Mouse (Mus musculus) stomach, embryonic 14.5 days (tissue): ENCODE results near the gene Trim8. TPM values are rescaled to one million over a fixed set of nuclear protein-coding genes. Genes with fewer than 3 reads are reported as not detected.

Experiments used
- ATAC-seq: fragments of 200-750 bp; cut with Nextera tagmentation; 2 replicates; pipeline ENCODE4 v1.8.0; 2017; ENCODE audit warnings: low read depth, moderate TSS enrichment; ENCODE audit not compliant: insufficient number of reproducible peaks, insufficient read depth, low FRiP score
- H3K27ac ChIP-seq: fragments of 300-500 bp; sonication (generic); 2 replicates; pipeline ENCODE4 v1.5.1; 2014; ENCODE audit warnings: mild to moderate bottlenecking, low read length, moderate library complexity, mixed read lengths
- H3K27me3 ChIP-seq: fragments of 300-500 bp; sonication (generic); 2 replicates; pipeline ENCODE4 v1.6.1; 2014; ENCODE audit warnings: low read length, control low read depth, mixed read lengths; ENCODE audit not compliant: control insufficient read depth, insufficient read depth
- H3K36me3 ChIP-seq: fragments of 300-500 bp; sonication (generic); 2 replicates; pipeline ENCODE4 v1.6.1; 2014; ENCODE audit warnings: mild to moderate bottlenecking, control low read depth, low read length, moderate library complexity, mixed read lengths; ENCODE audit not compliant: control insufficient read depth, insufficient read depth
- H3K4me1 ChIP-seq: fragments of 300-500 bp; sonication (generic); 2 replicates; pipeline ENCODE4 v1.6.1; 2014; ENCODE audit warnings: low read length, control low read depth, mixed read lengths; ENCODE audit not compliant: control insufficient read depth, insufficient read depth
- H3K4me2 ChIP-seq: fragments of 300-500 bp; sonication (generic); replicated peaks from 2 replicates; pipeline ENCODE4 v1.6.1; 2014; ENCODE audit warnings: low read depth, low read length, control low read depth
- H3K4me3 ChIP-seq: fragments of 300-500 bp; sonication (generic); 2 replicates; pipeline ENCODE4 v1.5.1; 2014; ENCODE audit warnings: low read depth, low read length, control low read depth
- H3K9ac ChIP-seq: fragments of 300-500 bp; sonication (generic); replicated peaks from 2 replicates; pipeline ENCODE4 v1.6.1; 2014; ENCODE audit warnings: low read depth, mild to moderate bottlenecking, control low read depth, low read length, moderate library complexity, mixed read lengths
- H3K9me3 ChIP-seq: fragments of 300-500 bp; sonication (generic); 2 replicates; pipeline ENCODE4 v1.6.1; 2016; ENCODE audit warnings: low read depth, low read length, control low read depth; ENCODE audit not compliant: control insufficient read depth
- WGBS: fragments of 180-500 bp; shearing (Covaris S2); extraction: QIAGEN DNeasy Blood & Tissue Kit; methylation state at CpG from one replicate; pipeline ENCODE4 v1.1.7; 2014; 5-methylcytosine and 5-hydroxymethylcytosine counted together
- polyA plus RNA-seq: library from polyadenylated mRNA; unstranded; fragments of >200 nt; fragmentation: Nextera tagmentation; extraction: Ambion mirVana; gene quantifications from 2 replicates; pipeline ENCODE4 v1.2.1, GENCODE M21; 2014

The Trim8 gene
- polyA plus RNA-seq, 1 experiment from 2014 or later = 22.3 TPM

DNA sequence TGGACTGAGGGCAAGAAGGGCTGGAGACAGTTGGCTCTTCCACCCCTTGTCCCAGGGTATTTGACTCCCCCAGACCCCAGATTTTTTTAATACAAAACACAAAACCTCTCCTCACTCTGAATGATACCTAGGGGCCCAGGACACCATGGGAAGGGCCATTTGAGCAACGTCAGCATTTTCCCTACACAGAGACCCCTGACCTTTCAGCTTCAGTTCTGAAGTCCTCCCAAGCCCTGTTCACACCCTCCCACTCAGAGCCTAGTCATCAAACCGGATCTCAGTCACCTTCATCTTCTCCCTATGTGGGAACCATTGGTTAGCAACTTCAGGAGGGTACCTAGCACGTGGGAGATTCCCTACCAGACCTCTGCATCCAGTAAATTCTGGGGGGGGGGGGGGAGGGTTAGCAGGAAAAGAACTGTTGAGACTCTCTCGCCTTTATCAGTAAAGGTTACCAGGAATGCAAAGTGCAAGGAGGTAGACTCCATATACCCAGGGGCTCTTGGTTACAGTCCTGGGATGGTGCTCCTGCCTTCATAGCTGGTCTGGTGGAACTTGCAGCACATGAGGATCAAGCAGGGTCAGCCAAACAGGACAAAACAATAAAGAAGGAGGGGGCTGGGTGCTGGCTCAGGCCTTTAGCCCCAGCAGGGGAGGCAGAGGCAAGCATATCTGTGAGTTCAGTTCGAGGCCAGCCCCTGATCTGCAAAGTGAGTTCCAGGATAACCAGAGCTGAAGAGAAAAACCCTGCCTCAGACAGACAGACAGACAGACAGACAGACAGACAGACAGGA lies 17.5 kb downstream of the Trim8 start:
- Histone ChIP-seq H3K9ac (no peak overlapping the region; the same call in 1 of the 2 replicates), H3K9me3 (no peaks in the 10 kb centered on the region), H3K4me3 (0 out of 2 replicates have a peak overlapping the region, but pooled peaks have one; percentile 4), H3K4me1 (peaks cover 37% of the 10 kb centered on the region), H3K36me3 (peaks cover 21% of the 10 kb centered on the region), H3K4me2 (peak overlapping the region; percentile 46), H3K27me3 (no peaks in the 10 kb centered on the region), H3K27ac (peak overlapping the region; percentile 68)
- WGBS = 24% methylated on average over 5 of the region's 5 CpGs
- ATAC-seq = no peak

DNA sequence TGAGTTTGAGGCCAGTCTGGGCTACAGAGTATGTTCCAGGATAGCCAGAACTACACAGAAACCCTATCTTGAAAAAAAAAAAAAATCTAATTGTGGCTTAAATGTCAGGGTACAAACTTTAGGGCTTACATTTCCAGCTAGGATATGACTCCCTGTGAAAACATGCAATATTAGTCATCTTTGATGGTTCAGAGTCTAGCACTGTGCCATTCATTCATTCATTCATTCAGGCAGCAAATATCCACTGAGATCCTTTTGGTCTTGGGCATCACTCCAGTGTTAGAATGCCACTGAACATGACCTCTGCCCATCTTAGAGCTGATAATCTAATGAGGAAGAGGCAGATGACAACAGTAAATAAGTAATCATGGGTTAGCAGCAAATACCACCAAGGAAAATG lies 20.2 kb downstream of the Trim8 start:
- Histone ChIP-seq H3K9ac (no peak overlapping the region), H3K4me3 (no peak overlapping the region), H3K27me3 (no peaks in the 10 kb centered on the region), H3K27ac (no peak overlapping the region), H3K9me3 (no peaks in the 10 kb centered on the region), H3K36me3 (no peaks in the 10 kb centered on the region), H3K4me2 (no peak overlapping the region), H3K4me1 (peaks cover 50% of the 10 kb centered on the region)
- ATAC-seq = no peak

DNA sequence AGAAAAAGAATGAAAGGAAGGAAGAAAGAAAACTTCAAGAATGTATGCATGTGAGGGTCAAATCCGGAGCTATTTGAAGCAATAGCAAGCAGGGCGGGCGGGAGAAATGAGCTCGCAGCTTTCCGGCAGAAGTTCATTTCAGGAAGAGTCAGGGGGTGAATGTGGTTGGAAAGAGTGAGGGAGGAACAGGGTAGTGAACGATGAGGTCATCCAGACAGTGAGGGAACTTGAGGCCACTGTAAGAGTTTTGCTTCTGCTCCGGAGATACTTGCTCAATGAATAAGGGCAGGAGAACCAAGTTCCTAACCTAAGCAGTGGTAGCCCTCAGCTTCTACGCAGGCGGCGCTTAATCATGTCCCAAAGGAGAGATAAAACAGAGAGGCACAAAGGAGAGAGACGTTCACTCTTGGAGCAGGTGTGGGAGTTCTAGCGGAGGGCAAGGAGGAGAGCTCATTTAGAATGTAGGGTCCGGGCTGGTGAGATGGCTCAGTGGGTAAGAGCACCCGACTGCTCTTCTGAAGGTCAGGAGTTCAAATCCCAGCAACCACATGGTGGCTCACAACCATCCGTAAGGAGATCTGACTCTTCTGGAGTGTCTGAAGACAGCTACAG lies 21.0 kb downstream of the Trim8 start:
- no peak for ATAC-seq
- 22% methylated on average over 15 of the region's 15 CpGs for WGBS
- Histone ChIP-seq H3K9ac (no peak overlapping the region), H3K27ac (peak overlapping the region; percentile 86; the same call in 1 of the 2 replicates), H3K4me3 (no peak overlapping the region), H3K36me3 (no peaks in the 10 kb centered on the region), H3K27me3 (no peaks in the 10 kb centered on the region), H3K4me1 (peaks cover 48% of the 10 kb centered on the region), H3K4me2 (peak overlapping the region; percentile 45; the same call in 1 of the 2 replicates), H3K9me3 (no peaks in the 10 kb centered on the region)

DNA sequence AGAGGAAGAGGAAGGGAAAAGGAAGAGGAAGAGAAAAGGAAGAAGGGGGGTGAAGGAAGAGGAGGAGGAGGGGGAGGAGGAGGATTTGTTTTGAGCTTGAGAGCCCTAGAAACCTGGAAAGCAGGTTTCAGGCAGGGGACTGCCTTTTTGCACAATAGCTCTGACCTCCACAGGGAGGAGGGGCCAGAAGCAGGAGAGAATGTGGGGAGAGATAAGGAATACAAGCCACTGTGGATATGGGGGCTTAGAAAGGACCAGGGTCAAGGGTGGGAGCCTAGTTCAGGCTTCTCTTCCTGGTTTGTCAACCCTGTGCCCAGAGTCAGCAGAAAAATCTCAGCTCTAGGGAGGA lies 21.6 kb downstream of the Trim8 start:
- Histone ChIP-seq H3K9ac (no peak overlapping the region), H3K9me3 (no peaks in the 10 kb centered on the region), H3K27me3 (no peaks in the 10 kb centered on the region), H3K4me1 (peaks cover 42% of the 10 kb centered on the region), H3K4me2 (peak overlapping the region; percentile 45), H3K4me3 (no peak overlapping the region), H3K27ac (peak overlapping the region; percentile 86), H3K36me3 (no peaks in the 10 kb centered on the region)
- no peak for ATAC-seq

DNA sequence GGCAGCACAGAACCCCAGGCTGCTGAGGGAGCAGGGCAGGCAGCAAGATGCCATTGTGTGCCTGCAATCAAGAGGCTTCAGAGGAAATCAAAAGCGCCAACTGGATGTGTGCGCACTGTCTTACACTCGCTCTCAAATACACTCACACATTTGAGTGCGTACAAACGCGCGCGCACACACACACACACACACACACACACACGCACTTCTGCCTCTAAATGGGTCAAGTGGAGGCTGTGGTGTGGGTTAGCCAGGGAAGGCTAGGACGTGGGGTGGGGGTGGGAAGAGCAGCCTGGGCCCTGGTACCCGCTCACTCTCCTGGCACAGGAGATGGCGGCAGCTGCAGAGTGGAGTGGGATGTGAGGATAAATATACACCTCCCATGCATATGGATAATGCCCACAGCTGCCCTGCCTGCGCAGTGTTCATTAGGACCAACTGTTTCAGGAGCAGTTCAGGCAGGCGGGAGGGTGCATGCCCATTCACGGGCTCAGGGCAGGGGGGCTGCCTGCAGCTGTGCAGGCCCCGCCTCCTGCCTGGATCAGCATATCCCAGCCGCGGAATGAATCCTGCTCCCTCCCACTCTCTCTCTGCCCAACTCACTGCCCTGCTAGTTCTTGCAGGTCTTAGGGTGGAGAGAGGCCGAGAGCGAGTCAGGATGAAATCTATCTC lies 22.1 kb downstream of the Trim8 start:
- no peak overlapping the region for H3K4me3 ChIP-seq

DNA sequence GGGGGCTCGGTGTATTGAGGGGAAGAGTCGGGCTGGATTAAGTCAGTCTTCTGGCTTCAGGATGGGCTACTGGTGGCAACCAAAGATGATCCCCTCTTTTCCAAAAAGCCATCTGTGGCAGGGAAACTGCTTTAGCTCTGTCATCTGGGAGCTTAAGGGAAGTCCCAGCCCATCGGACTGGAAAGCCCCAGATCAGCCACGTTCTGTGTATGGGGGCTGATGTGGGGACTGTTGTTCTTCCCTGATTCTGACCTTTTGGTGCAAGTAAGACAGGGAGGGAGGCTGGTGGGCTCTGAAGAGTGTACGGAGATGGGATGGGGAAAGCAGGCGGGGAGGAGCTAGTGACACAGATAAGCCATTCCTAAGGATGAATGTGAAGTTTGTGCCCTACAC lies 22.6 kb downstream of the Trim8 start:
- no peak for ATAC-seq
- Histone ChIP-seq H3K4me1 (peaks cover 41% of the 10 kb centered on the region), H3K27me3 (no peaks in the 10 kb centered on the region), H3K4me3 (no peak overlapping the region), H3K36me3 (no peaks in the 10 kb centered on the region), H3K4me2 (peak overlapping the region; percentile 45), H3K9me3 (no peaks in the 10 kb centered on the region), H3K9ac (no peak overlapping the region; the same call in 1 of the 2 replicates), H3K27ac (peak overlapping the region; percentile 86)
- WGBS = 12% methylated on average over 6 of the region's 6 CpGs

More for the DNA sequence above, 22.1 kb downstream of the Trim8 start:
- Histone ChIP-seq H3K27ac (peak overlapping the region; percentile 86), H3K9me3 (no peaks in the 10 kb centered on the region), H3K9ac (0 out of 2 replicates have a peak overlapping the region, but pooled peaks have one; percentile 10), H3K4me1 (peaks cover 41% of the 10 kb centered on the region), H3K27me3 (no peaks in the 10 kb centered on the region), H3K4me2 (peak overlapping the region; percentile 45), H3K36me3 (no peaks in the 10 kb centered on the region)
- ATAC-seq = peak; percentile 79
- 12% methylated on average over 20 of the region's 20 CpGs for WGBS

DNA sequence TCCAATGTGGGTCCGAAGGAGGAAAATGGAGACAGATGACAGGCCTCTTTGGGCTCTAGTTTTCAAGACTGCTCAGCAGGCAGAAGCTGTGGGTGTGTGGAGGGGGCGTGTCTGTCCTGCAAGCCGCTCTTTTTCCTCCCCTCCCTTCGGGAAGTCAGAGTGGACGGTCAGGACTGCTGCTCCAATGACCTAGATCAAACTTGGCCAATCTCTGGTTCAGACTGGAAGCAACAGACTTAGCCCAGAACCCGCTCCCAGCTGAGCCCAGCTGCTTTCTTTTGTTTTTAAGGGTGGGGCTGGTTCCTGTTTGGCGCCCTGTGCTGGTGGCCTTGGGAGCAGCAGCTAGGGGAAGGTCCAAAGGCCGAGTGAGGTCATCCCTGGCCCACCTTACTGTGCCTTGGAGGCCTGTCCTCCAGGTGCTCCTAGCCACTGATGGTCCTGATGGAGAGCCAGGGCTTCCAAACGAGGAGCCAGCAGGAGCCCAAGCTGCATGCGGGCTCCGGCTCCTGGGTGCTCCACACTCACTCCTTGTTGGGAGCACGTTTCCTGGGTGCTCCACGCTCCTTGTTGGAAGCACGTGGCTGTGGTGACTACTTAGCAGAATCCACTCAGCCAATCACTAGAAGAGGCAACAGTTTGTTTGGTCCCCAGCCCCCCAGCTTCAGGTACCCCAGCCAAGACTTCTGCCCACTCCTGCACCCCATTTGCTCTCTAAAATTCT lies 23.3 kb downstream of the Trim8 start:
- Histone ChIP-seq H3K36me3 (no peaks in the 10 kb centered on the region), H3K9me3 (no peaks in the 10 kb centered on the region), H3K4me3 (no peak overlapping the region), H3K4me1 (peaks cover 45% of the 10 kb centered on the region), H3K4me2 (peak overlapping the region; percentile 45), H3K27ac (peak overlapping the region; percentile 86), H3K9ac (no peak overlapping the region; the same call in 1 of the 2 replicates), H3K27me3 (no peaks in the 10 kb centered on the region)
- peak; percentile 56; the same call in 1 of the 2 replicates for ATAC-seq
- 31% methylated on average over 14 of the region's 14 CpGs for WGBS
